Mouse (Mus musculus) adrenal gland, postnatal 14 days (tissue): ENCODE measurements around the gene Dync2li1. TPM values are rescaled to one million over a fixed set of nuclear protein-coding genes. Genes with fewer than 3 reads are reported as not detected.
A peak's percentile ranks its signal among the peaks of the same experiment; 100 is the strongest.

Experiments
- DNase-seq: peaks from one replicate; pipeline ENCODE4 v3.0.0; 2021; ENCODE audit warnings: mixed read lengths
- total RNA-seq: library from RNA; stranded (reverse); gene quantifications from 2 replicates; pipeline ENCODE4 v1.2.3, GENCODE M21; 2021

Dync2li1 gene
- total RNA-seq, 1 experiment from 2014 or later = 21.9 TPM

- DNase-seq = no peak
These were observed 56.7 kb downstream of the Dync2li1 start, which contains the start of gene Abcg5 for GRCm38 (mm10) chr17:84682734-84683717. Abcg5 (minus strand) TSS chr17:84683011.

GRCm38 (mm10) chr17:84684284-84684683 is 58.0 kb downstream of the Dync2li1 start:
- DNase-seq = no peak

GRCm38 (mm10) chr17:84685286-84685685 is 59.0 kb downstream of the Dync2li1 start:
- no peak for DNase-seq

DNA sequence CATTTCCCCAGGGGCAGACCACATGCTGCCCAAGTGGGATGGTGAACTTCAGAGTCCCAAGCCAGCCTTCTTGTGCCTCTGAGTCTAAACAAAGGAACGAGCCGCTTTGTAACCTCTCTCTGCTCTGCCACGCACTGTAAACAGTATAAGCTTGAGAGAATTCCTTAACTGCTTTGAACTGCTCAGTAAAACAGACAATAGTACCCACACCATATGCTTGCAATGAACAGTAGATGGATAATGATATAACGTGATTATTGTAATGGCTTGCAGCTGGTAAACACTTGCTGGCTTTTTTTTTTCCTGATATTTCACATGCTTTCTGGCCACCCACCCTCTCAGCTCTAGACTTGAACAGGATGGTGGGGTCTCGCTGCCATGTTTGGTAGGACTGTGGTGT is 61.7 kb downstream of the Dync2li1 start:
- DNase-seq = no peak

DNA sequence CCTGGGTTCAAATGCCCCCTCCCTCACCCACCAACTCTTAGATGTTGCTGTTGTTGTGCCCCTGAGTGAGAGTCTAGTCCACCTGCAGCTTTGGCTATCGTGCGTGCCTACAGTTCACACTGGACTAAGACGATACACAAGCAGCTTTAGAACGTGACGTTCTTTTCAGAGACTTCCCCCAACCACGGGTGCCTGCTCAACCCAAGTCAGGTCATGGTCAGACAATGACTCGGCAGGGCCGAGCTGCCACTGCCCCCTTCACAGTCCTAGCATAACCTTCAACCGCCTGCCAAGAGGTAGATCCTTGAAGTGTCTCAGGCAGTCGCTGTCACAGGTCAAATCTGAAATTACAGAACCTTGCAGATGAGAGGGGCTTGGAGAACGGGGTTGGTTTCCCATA is 62.5 kb downstream of the Dync2li1 start:
- DNase-seq = peak; percentile 76

DNA sequence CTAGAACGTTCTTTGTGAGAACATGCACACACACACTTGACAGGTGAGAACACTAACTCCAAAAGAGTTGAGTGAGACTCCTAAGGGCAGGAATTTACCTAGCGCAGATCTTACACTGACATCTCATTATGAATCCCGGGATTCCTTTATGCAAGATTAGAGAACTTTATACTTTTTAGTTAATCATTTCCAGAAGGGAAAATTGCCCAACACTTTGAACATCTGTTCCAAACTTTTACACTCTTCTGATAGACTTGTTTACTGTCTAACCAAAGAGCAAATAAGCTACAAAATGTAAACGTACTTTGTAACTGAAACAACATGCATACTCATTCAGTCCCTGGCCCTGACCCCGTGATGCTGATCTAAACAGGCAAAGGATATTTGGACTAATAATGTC is 63.0 kb downstream of the Dync2li1 start:
- no peak for DNase-seq

GRCm38 (mm10) chr17:84690111-84690510 is 63.8 kb downstream of the Dync2li1 start:
- no peak for DNase-seq

DNA sequence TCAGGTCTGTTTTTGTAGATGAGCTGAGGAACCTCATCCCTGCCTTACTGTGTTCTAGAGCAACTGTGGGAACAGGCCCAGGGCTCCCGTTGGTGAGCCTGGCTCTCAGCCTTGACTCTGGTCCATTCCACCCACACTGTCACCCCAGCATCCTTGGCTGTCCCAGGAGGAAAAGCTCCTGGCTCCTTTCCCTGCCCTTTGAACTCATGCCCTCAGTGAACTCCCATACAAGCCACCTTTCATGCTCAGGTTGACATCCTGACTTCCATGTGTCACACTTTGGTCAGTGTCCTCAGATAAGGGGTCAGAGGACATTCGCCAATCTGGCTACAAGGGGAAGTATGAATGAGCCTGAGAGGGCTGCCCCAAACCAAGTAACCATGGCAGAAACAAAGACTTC is 67.4 kb downstream of the Dync2li1 start:
- DNase-seq = no peak

- DNase-seq = no peak
These were observed 70.2 kb downstream of the Dync2li1 start for GRCm38 (mm10) chr17:84696537-84696936.

DNA sequence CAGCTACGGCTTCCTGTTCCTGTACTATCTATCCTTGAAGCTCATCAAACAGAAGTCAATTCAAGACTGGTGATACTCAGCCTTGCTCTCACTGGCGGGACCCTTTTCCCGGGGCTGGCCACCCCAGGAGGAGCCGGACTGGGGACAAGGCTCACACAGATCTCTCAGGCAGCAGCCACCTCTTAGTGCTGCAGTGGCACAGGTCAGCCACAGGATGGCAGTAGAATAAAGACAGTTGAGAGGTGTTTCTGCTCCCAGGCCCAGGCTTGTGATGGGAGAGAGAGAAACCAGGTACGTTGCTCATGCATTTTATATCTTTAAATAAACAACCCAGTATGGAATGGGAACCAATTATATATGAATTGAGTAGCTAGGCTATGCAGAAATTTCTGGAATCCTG is 72.4 kb downstream of the Dync2li1 start:
- DNase-seq = peak; percentile 70

Other genes starting within 250 kb of the Dync2li1 start
- gene Thada, start 160.3 kb upstream of the Dync2li1 start, total RNA-seq = 18.9 and 19.6 TPM in 2 replicates
- gene Plekhh2, start 114.6 kb upstream of the Dync2li1 start, total RNA-seq = 7.1 and 7.6 TPM in 2 replicates
- 0.49 and 17.1 TPM in 2 replicates for gene Abcg8, start 49.8 kb downstream of the Dync2li1 start, total RNA-seq
- 1.3 and 22.2 TPM in 2 replicates for gene Abcg5, start 56.5 kb downstream of the Dync2li1 start, total RNA-seq
- 84.6 and 86.6 TPM in 2 replicates for gene Lrpprc, start 164.3 kb downstream of the Dync2li1 start, total RNA-seq